Mouse (Mus musculus): Measurements from ENCODE around the gene Kifc1.
A peak's percentile ranks its signal among the peaks of the same experiment; 100 is the strongest.

The Kifc1 gene

GRCm38 (mm10) chr17:33829561-33829960 lies 60.9 kb downstream of the Kifc1 start:
- DNase-seq: peak; percentile 36

GRCm38 (mm10) chr17:33828892-33829291 lies 61.6 kb downstream of the Kifc1 start:
- DNase-seq: peak; percentile 74

DNA sequence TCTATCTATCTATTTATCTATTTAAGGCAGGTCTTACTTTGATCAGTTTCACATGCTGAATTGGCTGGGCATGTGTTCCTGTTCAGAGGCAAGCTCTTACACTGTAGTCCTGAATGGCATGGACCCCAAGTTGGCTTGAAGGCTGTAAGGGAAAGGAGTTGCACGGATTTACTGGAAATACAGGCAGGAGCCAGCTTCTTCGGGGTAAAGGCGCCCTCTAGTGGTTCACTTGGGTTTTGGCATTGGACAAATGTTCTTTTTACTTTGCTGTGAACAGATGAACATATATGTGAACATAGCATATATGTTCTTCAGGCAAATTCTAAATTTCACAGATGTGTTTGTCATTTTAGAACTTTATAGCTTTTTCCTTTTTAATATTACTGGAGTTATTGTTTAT lies 63.6 kb downstream of the Kifc1 start:
- DNase-seq: peak; percentile 63

All from cerebellum, adult 11-12 months (tissue).